Mouse (Mus musculus) heart, embryonic 11.5 days (tissue): ENCODE data around the gene Mbnl1. TPM values are rescaled to one million over a fixed set of nuclear protein-coding genes. Genes with fewer than 3 reads are reported as not detected.

Source experiments
- ATAC-seq: fragments of 200-750 bp; cut with Nextera tagmentation; replicated peaks from 2 replicates; pipeline ENCODE4 v1.8.0; 2017; ENCODE audit warnings: moderate library complexity; ENCODE audit not compliant: insufficient number of reproducible peaks, low FRiP score, low TSS enrichment
- H3K27ac ChIP-seq: fragments of 300-500 bp; sonication (generic); 2 replicates; pipeline ENCODE4 v1.5.1; 2014; ENCODE audit warnings: mild to moderate bottlenecking, low read depth, low read length
- H3K27me3 ChIP-seq: fragments of 300-500 bp; sonication (generic); 2 replicates; pipeline ENCODE4 v1.6.1; 2014; ENCODE audit warnings: mild to moderate bottlenecking, low read length, mixed read lengths; ENCODE audit not compliant: control insufficient read depth, insufficient read depth
- H3K36me3 ChIP-seq: fragments of 300-500 bp; sonication (generic); 2 replicates; pipeline ENCODE4 v1.6.1; 2014; ENCODE audit warnings: mild to moderate bottlenecking, low read length, moderate library complexity, mixed read lengths; ENCODE audit not compliant: control insufficient read depth, insufficient read depth
- H3K4me1 ChIP-seq: fragments of 300-500 bp; sonication (generic); 2 replicates; pipeline ENCODE4 v1.6.1; 2014; ENCODE audit warnings: low read length; ENCODE audit not compliant: control insufficient read depth, insufficient read depth
- H3K4me2 ChIP-seq: fragments of 300-500 bp; sonication (generic); 2 replicates; pipeline ENCODE4 v1.6.1; 2014; ENCODE audit warnings: mild to moderate bottlenecking, moderate library complexity
- H3K4me3 ChIP-seq: fragments of 300-500 bp; sonication (generic); 2 replicates; pipeline ENCODE4 v1.5.1; 2014; ENCODE audit warnings: low read depth, low read length
- H3K9ac ChIP-seq: fragments of 300-500 bp; sonication (generic); 2 replicates; pipeline ENCODE4 v1.6.1; 2014; ENCODE audit warnings: mild to moderate bottlenecking, low read depth, low read length, moderate library complexity
- H3K9me3 ChIP-seq: fragments of 300-500 bp; sonication (generic); replicated peaks from 2 replicates; pipeline ENCODE4 v1.6.1; 2016; ENCODE audit warnings: low read length; ENCODE audit not compliant: control insufficient read depth
- WGBS: fragments of 180-500 bp; shearing (Covaris S2); extraction: QIAGEN DNeasy Blood & Tissue Kit; methylation state at CpG from one replicate; pipeline ENCODE4 v1.1.7; 2014; ENCODE audit not compliant: insufficient replicate concordance; 5-methylcytosine and 5-hydroxymethylcytosine counted together
- polyA plus RNA-seq: library from polyadenylated mRNA; unstranded; fragments of >200 nt; fragmentation: Nextera tagmentation; extraction: Ambion mirVana; gene quantifications from 2 replicates; pipeline ENCODE4 v1.2.1, GENCODE M21; 2014

The Mbnl1 gene
- polyA plus RNA-seq, 1 experiment from 2014 or later: 101 TPM

DNA sequence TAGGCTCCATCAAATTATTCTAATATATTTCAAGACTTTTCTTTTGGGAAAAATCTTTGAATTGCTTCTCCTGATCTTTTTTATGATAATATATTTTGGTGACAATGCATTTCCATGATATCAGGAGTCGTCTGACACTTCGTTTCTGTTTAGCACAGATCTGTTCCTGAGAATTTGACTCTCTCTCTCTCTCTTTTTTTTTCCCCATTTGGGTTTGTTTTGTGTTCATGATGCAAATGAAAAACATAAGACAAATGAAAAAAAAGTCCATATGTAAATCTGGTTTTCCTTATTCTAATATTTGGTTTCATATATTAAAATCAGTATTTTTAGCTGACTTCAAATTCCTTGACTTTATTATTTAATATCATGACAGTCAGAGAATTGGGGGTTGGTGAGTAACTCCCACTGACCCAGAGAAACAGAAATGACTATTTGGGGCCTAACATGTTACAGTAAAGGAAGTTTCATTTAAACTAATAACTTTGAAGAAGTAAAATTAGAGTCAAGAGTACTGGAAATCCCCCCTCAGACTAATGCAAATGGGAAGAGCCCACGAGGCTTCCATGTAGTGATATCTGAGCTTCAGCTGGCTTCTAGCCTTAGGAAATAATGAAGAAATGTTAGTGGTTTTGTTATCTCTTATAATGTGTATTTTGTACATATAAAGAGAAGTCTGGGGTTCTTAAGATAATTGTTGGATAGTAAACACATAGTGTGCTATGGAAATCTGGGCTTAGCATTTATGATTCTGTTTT lies 65.8 kb downstream of the Mbnl1 start:
- H3K4me1 ChIP-seq: peaks cover 17% of the 10 kb centered on the region
- H3K27ac ChIP-seq: no peak overlapping the region
- ATAC-seq: no peak
- no peak overlapping the region for H3K4me2 ChIP-seq
- no peaks in the 10 kb centered on the region for H3K9me3 ChIP-seq
- H3K4me3 ChIP-seq: no peak overlapping the region
- no peaks in the 10 kb centered on the region for H3K27me3 ChIP-seq
- no peak overlapping the region for H3K9ac ChIP-seq
- WGBS: 79% methylated on average over 3 of the region's 3 CpGs
- no peaks in the 10 kb centered on the region for H3K36me3 ChIP-seq

DNA sequence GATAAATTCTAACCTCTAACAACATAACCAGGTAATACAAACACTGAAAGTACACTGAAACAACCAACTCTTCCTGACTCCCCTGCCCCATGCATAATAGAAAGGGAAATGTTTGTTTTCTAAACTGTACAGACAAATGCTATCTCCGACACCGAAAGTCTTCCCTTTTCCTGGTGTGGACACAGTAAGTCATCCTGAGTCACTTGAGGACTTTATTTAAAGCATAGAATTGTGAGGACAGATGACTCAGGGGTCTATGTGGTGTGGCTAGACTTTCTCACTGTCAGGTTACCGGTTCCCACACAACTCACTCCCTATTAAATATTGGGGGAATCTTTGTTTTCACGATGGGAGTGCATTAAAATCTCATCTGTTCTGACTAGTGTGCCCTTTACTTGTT lies 68.5 kb downstream of the Mbnl1 start:
- H3K27ac ChIP-seq: no peak overlapping the region
- ATAC-seq: no peak
- no peak overlapping the region for H3K9ac ChIP-seq
- peaks cover 6% of the 10 kb centered on the region for H3K4me1 ChIP-seq
- no peaks in the 10 kb centered on the region for H3K36me3 ChIP-seq
- H3K9me3 ChIP-seq: no peaks in the 10 kb centered on the region
- WGBS: 66% methylated on average over 4 of the region's 4 CpGs
- no peaks in the 10 kb centered on the region for H3K27me3 ChIP-seq
- H3K4me3 ChIP-seq: no peak overlapping the region
- no peak overlapping the region for H3K4me2 ChIP-seq

DNA sequence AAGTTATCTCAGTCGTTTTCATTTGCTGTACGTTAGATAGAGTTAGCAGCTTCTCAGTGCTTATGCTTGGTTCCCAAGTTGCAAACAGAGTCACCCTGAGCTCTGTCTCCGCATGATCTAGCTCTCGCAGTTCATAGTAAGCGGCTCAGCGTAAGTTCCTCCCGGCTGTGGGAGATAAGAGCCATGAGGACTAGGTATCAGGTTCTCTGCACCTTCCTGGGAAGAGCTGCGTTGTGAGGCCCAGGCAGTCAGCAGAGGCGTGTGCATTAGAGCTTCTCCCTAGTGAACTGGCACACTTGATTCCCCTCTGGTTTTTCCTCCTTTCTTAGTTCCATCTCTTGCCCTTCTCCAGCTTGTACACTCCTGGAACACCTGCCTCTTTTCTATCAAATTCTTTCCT lies 73.6 kb downstream of the Mbnl1 start:
- 0 out of 2 replicates have a peak overlapping the region, but pooled peaks have one; percentile 22 for H3K27ac ChIP-seq
- no peaks in the 10 kb centered on the region for H3K36me3 ChIP-seq
- H3K4me2 ChIP-seq: peak overlapping the region; percentile 14
- H3K4me1 ChIP-seq: peaks cover 10% of the 10 kb centered on the region
- H3K9ac ChIP-seq: 0 out of 2 replicates have a peak overlapping the region, but pooled peaks have one; percentile 34
- no peaks in the 10 kb centered on the region for H3K27me3 ChIP-seq
- no peaks in the 10 kb centered on the region for H3K9me3 ChIP-seq
- no peak overlapping the region for H3K4me3 ChIP-seq
- 11% methylated on average over 9 of the region's 9 CpGs for WGBS
- peak; percentile 81 for ATAC-seq

DNA sequence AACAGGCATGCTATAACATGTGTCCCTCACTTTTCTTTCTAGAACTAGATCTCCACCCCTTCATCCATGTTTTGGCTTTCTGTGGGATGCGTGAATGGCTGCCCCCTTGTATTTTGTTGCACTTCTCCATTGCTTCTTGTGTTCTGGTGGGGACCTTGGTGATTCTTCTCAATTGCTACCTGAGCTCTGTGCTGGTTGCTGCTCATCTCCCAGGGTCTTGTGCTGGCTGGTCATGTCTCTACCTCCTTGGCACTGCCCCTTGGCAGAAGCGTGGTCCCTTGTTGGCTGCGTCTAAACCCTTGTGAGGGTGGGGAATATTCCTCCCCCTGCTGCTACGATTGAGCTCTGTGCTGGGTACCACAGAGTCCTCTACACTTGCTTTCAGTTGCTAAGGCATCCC lies 74.3 kb downstream of the Mbnl1 start:
- Histone ChIP-seq H3K9me3 (no peaks in the 10 kb centered on the region), H3K27me3 (no peaks in the 10 kb centered on the region), H3K9ac (no peak overlapping the region), H3K27ac (no peak overlapping the region), H3K4me2 (no peak overlapping the region), H3K36me3 (no peaks in the 10 kb centered on the region), H3K4me3 (no peak overlapping the region), H3K4me1 (peaks cover 9% of the 10 kb centered on the region)
- 89% methylated on average over 4 of the region's 4 CpGs for WGBS
- ATAC-seq: no peak

GRCm38 (mm10) chr3:60550492-60550891 lies 77.9 kb downstream of the Mbnl1 start:
- Histone ChIP-seq H3K9me3 (no peaks in the 10 kb centered on the region), H3K36me3 (no peaks in the 10 kb centered on the region), H3K4me2 (no peak overlapping the region), H3K27me3 (no peaks in the 10 kb centered on the region), H3K27ac (no peak overlapping the region), H3K4me1 (peaks cover 9% of the 10 kb centered on the region), H3K9ac (no peak overlapping the region), H3K4me3 (no peak overlapping the region)
- 61% methylated on average over 5 of the region's 5 CpGs for WGBS
- ATAC-seq: no peak

DNA sequence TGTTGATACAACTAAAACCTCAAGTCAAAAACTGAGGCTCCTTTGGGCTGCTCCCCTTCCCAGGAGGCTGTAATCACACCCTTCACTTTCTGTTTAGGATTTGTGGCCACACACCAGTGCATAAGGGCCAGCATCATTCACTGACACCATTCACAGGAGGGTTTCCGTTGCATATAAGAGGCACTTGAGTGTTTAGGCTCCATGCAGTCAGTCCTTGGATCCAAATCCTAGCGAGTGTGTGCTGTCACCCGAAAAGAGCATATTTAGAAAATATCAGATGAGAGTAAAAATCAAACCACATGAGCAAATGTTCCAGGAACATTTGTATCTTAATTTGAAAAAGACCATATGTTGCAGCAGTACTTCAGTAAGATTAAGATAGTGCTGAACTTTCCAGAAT lies 79.0 kb downstream of the Mbnl1 start:
- Histone ChIP-seq H3K9me3 (no peaks in the 10 kb centered on the region), H3K27me3 (no peaks in the 10 kb centered on the region), H3K4me1 (0 out of 2 replicates have a peak, but pooled peaks cover 3% of the 10 kb centered on the region), H3K36me3 (no peaks in the 10 kb centered on the region), H3K27ac (no peak overlapping the region), H3K4me2 (no peak overlapping the region), H3K4me3 (no peak overlapping the region), H3K9ac (no peak overlapping the region)
- ATAC-seq: no peak
- 66% methylated on average over 3 of the region's 3 CpGs for WGBS

GRCm38 (mm10) chr3:60553011-60553410 lies 80.4 kb downstream of the Mbnl1 start:
- Histone ChIP-seq H3K4me2 (no peak overlapping the region), H3K27me3 (no peaks in the 10 kb centered on the region), H3K9me3 (no peaks in the 10 kb centered on the region), H3K4me3 (no peak overlapping the region), H3K9ac (no peak overlapping the region), H3K36me3 (no peaks in the 10 kb centered on the region), H3K4me1 (no peaks in the 10 kb centered on the region), H3K27ac (no peak overlapping the region)
- 26% methylated on average over 3 of the region's 3 CpGs for WGBS
- ATAC-seq: no peak

DNA sequence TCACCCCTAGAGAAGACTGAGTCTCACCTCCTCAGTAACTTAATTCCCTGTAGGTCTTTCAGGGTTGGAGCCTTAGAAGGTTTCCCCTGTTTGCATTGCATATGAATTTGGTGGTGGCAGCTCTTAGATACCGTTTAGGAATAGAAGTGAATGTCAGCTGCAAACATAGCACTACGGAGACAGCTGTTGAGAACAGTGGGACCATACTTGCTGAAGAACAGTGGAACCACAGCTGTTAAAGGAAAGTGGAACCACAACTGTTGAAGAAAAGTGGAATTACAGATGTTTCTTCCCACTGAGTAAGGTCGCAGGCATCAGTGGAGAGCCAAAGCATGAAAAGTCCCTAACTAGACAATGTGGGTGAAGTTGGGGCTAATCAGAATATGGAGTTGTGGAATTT lies 84.0 kb downstream of the Mbnl1 start:
- Histone ChIP-seq H3K36me3 (no peaks in the 10 kb centered on the region), H3K9me3 (no peaks in the 10 kb centered on the region), H3K4me1 (peaks cover 10% of the 10 kb centered on the region), H3K9ac (no peak overlapping the region), H3K4me2 (no peak overlapping the region), H3K4me3 (no peak overlapping the region), H3K27me3 (no peaks in the 10 kb centered on the region), H3K27ac (no peak overlapping the region)
- no peak for ATAC-seq
- WGBS: 84% methylated on average over 3 of the region's 3 CpGs

DNA sequence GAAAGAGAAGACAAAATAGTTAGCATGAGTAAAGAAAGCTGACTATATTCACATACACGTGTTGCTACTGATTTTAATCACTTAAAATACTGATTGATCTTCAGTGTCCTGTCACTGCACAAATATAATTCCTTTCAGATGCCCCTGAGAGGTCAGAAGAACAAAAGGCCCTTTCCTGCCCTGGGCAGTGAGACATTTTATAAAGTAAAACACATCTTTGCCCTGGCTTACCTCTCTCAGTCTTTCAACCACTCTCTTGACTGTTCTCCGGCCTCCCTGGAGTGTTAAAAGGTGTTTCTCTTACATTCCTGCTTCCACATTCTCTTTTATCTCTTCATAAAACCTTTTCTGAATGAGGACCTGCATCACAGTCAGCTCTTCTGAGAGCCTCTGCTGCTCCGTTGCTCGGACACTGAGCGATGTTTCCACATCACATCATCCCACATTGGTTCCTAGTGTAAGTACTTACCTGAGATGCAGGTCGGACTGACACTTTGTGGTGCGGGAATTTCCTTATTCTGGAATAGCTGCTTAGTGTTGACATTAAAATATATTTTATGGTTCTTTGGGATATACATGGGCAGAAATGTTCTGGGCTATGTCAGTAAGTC lies 85.7 kb downstream of the Mbnl1 start:
- Histone ChIP-seq H3K4me3 (no peak overlapping the region), H3K4me1 (peaks cover 14% of the 10 kb centered on the region), H3K4me2 (no peak overlapping the region), H3K36me3 (no peaks in the 10 kb centered on the region), H3K9me3 (no peaks in the 10 kb centered on the region), H3K27ac (no peak overlapping the region), H3K27me3 (no peaks in the 10 kb centered on the region), H3K9ac (no peak overlapping the region)
- 77% methylated on average over 7 of the region's 7 CpGs for WGBS
- ATAC-seq: no peak
